Mouse (Mus musculus): ENCODE data around the gene Farp1. TPM values are rescaled to one million over a fixed set of nuclear protein-coding genes. Genes with fewer than 3 reads are reported as not detected.

Gene Farp1
- total RNA-seq (2018; cell fraction: chromatin; rRNA removed) = 1 to 10 TPM in 1 of 26 experiments, under 1 TPM in 4, not detected in 21; 0.13 to 7.2 (median 0.77) TPM
- under 1 TPM in 10 of 26 experiments, not detected in 16; 0.05 to 0.24 (median 0.06) TPM for total RNA-seq (2018; cell fraction: cytosol; rRNA removed)
- under 1 TPM in 1 of 26 experiments, not detected in 25; 0.92 TPM for total RNA-seq (2018; cell fraction: nucleus; rRNA removed)
- polyA plus RNA-seq (2018) = 0.11 TPM in 2 of 3 replicates, not detected in the other

DNA sequence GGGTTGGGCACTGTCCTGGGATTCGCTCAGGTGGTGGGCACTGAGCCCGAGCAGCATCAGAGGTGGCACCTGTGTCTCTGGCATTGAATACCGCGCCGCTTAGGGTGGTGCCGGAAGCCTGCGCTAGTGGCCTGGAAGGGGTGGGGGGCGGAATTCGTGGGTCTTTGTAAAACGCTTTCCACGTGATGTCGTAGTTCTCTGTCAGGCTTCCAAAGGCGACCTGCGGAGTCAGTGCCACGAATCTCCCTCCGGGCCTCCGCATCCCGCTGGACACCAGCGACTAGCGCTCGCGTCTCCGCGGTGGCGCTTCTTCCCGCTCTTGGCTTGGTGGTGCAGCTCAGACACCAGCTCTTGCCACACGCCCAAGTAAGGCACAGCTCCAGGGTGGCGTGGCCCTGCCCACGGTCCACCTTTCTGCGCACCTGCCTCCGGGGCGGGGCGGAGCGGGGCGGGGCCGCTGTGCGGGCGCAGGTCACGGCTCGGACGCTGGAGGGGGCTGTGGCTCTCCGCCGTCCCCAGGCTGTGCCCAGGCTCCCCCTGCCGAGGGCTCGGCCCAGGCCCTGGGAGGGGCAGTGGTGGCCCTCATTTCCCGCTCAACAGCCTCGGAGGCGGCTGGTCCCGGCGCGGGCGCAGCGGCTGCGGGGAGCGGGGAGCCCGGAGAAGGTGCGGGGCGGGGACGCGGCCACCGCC lies at the start of gene Farp1:
Gene Farp1 (plus strand): TSS at position 228 of the 690 bp plus-strand sequence.
- H3K27ac ChIP-seq = no peak within 1 kb of the TSS
- H3K36me3 ChIP-seq (ENCODE audit: inconsistent target) = no peaks in the 10 kb centered on the region
- WGBS (ENCODE audit: missing documents) = 3% methylated on average over 53 of the region's 61 CpGs
- no peaks in the 10 kb centered on the region for H3K79me2 ChIP-seq (ENCODE audit: inconsistent target)
- no peak within 1 kb of the TSS for H3K4me3 ChIP-seq (ENCODE audit: inconsistent target)

DNA sequence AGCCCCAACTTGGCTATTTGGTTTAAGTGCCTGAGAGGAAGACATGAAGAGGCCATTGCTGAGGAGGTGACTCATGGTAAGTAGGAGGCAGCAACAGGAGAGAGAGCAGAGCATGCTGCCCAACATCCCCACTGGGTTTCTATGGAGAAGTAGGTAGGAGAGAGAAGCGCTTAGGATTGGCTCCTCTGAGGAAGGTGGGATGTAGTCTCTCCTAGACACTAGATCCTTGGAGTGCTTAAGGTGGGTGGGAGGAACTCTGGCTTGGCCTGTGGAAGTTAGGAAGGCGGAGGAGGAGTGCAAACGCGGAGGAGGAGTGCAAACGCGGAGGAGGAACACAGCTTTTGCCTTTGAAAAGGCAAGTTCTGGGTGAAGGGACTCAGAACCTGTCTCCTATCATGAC lies 45.9 kb upstream of the Farp1 start:
- 76% methylated on average over 6 of the region's 6 CpGs for WGBS (ENCODE audit: missing documents)
- no peak overlapping the region for H3K27ac ChIP-seq
- H3K4me3 ChIP-seq (ENCODE audit: inconsistent target) = no peak overlapping the region
- no peaks in the 10 kb centered on the region for H3K79me2 ChIP-seq (ENCODE audit: inconsistent target)
- no peaks in the 10 kb centered on the region for H3K36me3 ChIP-seq (ENCODE audit: inconsistent target)

DNA sequence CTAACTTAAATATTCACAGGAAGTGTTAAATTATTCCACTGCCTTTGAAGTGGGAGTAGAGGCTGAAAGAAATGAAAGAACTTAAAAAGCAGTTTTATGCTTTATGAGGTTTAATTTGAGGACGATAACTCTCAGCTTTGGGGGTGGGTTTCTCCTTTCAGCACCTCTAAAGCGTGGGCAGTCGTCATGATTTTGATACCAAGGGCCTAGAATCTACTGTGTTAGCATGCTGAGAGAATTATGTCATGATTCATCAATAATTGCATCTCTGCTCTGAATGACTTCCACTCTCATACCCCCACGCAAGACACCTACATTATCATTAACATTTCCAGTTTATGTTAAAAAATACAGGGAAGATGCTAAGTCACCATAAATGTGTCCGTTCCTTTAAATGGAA lies 37.3 kb upstream of the Farp1 start:
- Histone ChIP-seq H3K27ac (no peak overlapping the region), H3K36me3 (ENCODE audit: inconsistent target) (no peaks in the 10 kb centered on the region), H3K79me2 (ENCODE audit: inconsistent target) (no peaks in the 10 kb centered on the region), H3K4me3 (ENCODE audit: inconsistent target) (no peak overlapping the region)
- 91% methylated on average over 5 of the region's 5 CpGs for WGBS (ENCODE audit: missing documents)

DNA sequence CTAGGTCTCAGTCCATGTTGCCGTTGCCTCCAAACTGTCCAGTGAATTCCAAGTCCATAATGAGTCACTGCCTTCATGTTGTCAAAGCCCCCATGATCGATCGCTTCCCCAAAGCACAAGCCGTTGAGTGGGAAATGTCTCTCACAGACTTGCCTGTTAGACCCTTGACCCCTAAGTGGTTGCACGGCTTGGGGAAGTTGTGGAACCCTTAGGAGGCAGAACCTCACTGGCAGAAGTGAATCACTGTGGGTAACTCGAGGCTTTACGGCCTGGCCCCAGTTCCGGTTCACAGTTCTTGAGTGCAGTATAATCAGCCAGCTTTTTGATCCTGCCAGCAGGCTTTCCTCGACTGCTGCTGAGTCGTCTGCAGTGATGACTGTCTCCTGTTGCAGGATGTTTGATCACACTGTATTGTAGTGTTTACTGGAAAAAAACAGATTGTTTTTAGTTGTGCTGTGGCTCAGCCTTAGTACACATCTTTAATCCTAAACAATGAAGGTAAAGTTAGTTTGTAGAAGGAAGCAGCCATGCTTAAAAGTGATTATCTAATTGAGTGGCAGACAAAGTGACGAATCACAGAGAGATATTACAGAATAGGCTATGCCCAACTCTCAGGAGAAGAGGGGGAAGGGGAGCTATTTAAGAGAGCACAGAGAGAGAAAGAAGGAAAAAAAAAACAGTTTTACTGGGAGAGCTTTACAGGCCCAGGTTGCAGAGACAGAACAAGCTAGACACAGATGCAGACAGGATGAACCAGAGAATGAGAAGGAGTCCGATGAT lies 34.2 kb upstream of the Farp1 start:
- H3K79me2 ChIP-seq (ENCODE audit: inconsistent target) = no peaks in the 10 kb centered on the region
- WGBS (ENCODE audit: missing documents) = 68% methylated on average over 12 of the region's 12 CpGs
- H3K27ac ChIP-seq = no peak overlapping the region
- H3K36me3 ChIP-seq (ENCODE audit: inconsistent target) = no peaks in the 10 kb centered on the region
- H3K4me3 ChIP-seq (ENCODE audit: inconsistent target) = no peak overlapping the region

DNA sequence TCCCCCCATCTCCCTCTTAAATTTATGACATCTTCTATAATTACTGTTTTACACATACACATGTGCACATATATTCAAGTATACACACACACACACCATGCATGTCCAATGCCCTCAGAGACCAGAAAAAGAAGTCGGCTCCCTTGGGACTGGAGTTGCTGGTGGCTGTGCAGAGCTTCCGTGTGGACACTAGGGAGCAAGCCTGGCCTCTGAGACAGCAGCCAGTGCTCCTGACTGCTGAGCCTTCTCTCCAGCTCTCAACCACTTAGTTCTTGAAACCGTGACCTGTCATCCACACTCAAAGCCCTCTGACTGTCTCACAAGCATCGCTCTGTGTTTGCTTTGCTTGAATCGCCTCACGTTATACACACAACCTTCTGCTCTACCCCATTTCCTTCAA lies 29.4 kb upstream of the Farp1 start:
- Histone ChIP-seq H3K79me2 (ENCODE audit: inconsistent target) (no peaks in the 10 kb centered on the region), H3K4me3 (ENCODE audit: inconsistent target) (no peak overlapping the region), H3K36me3 (ENCODE audit: inconsistent target) (no peaks in the 10 kb centered on the region), H3K27ac (no peak overlapping the region)
- 97% methylated on average over 6 of the region's 6 CpGs for WGBS (ENCODE audit: missing documents)

DNA sequence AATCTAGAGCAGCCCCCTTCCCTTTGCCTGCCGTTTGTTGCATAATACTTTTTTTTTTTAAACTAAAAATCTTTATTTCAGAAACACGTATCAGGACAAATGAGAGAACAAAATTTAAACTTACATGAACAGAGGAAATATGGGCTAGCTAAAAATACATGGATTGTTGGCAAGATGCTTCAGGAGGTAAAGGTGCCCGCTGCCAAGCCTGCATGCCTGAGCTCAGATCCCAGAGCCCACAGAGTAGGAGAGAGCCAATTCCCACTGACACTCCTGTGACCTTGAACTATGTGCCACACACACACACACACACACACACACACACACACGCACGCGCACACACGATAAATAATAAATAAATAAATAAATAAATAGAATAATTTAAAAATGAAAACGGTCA lies 29.0 kb upstream of the Farp1 start:
- Histone ChIP-seq H3K27ac (no peak overlapping the region), H3K4me3 (ENCODE audit: inconsistent target) (no peak overlapping the region)

DNA sequence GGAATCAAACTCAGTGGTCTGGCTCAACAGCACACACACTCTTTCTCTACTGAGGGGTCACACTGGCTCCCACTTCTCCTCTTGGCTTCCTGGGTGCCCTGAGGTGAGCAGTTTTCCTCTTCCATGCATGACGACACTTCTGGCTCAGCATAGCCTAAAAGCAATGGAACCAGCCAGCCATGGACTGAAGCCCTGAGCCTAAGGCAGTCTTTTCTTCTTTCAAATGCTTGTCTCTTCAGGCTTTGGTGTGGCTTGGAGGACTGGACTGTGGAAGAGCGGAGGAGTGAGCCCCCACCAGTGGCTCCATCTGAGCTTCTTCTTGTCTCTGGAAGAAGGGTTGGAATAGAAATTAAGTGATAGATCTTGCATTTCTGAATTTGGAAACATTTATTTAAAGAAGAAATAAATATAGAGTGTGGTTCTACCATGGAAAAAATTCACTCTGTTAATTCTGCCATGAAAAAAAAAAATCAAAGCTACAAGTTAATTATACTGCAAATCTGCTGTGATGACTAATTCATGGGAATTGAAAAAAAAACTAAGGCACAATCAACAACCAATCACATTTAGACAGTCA lies 19.8 kb upstream of the Farp1 start:
- no peak overlapping the region for H3K27ac ChIP-seq
- H3K36me3 ChIP-seq (ENCODE audit: inconsistent target) = no peaks in the 10 kb centered on the region
- 94% methylated on average over 2 of the region's 2 CpGs for WGBS (ENCODE audit: missing documents)
- no peaks in the 10 kb centered on the region for H3K79me2 ChIP-seq (ENCODE audit: inconsistent target)
- H3K4me3 ChIP-seq (ENCODE audit: inconsistent target) = no peak overlapping the region

More for the DNA sequence above, 29.0 kb upstream of the Farp1 start:
- H3K36me3 ChIP-seq (ENCODE audit: inconsistent target) = no peaks in the 10 kb centered on the region
- no peaks in the 10 kb centered on the region for H3K79me2 ChIP-seq (ENCODE audit: inconsistent target)
- 90% methylated on average over 8 of the region's 8 CpGs for WGBS (ENCODE audit: missing documents)

DNA sequence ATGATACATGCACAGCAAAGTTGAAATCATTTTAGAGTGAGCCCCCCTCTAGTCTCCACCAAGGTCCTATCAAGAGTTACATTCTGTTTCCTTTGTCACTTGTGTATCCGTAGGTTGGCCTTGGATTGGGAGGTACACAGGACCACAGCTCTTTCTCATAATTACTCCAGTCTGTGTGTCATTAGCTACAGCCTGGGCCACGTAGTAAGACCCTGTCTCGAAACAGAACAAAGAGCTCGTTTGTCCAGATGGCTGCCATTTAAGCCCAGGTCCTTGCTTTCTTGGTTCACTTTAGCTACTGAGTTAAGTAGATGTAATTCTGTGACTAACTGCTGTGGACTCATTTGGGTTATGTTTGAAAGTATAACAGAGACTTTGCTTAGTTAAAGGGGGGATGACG lies 12.6 kb upstream of the Farp1 start:
- H3K4me3 ChIP-seq (ENCODE audit: inconsistent target) = no peak overlapping the region
- no peaks in the 10 kb centered on the region for H3K79me2 ChIP-seq (ENCODE audit: inconsistent target)
- H3K36me3 ChIP-seq (ENCODE audit: inconsistent target) = no peaks in the 10 kb centered on the region
- no peak overlapping the region for H3K27ac ChIP-seq
- WGBS (ENCODE audit: missing documents) = 85% methylated on average over 5 of the region's 5 CpGs

DNA sequence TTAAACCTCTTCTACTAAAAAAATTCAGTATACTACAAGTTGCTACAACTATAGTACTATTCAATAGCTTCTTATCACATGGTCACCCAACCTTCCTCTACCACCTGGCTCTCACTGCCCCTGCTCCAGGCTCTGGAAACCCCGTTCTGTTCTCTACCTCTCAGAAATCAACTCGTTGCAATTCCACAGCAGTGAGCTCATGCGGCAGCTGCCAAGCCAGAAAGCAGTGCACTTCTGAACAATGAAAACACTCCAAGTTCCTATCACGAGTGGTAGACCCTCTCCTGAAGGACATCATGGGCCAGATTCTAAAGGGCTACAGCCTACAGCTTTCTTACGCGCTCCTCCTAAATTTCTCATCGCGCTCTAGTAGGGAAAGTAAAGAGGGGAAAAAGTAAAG lies 9.6 kb upstream of the Farp1 start:
- no peak overlapping the region for H3K4me3 ChIP-seq (ENCODE audit: inconsistent target)
- no peak overlapping the region for H3K27ac ChIP-seq
- 79% methylated on average over 8 of the region's 8 CpGs for WGBS (ENCODE audit: missing documents)
- H3K79me2 ChIP-seq (ENCODE audit: inconsistent target) = no peaks in the 10 kb centered on the region
- no peaks in the 10 kb centered on the region for H3K36me3 ChIP-seq (ENCODE audit: inconsistent target)

DNA sequence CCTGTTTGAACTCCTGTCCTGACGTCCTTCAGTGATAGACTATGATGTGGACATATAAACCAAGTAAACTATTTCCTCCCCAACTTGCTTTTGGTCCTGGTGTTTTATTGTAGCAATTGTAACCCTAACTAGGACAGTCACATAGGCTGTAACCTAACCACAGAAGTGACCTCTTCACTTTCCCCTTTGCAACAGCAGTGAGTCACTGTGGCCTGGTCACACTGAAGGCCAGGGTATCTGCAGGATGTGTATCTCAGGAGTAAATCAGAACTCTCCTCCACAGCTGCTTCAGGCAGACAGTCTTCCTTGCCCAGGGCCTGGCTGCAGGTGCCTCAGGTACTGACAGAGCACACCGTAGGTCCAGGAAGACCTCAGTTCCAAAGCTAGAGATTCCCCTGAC lies 3.6 kb upstream of the Farp1 start:
- Histone ChIP-seq H3K36me3 (ENCODE audit: inconsistent target) (no peaks in the 10 kb centered on the region), H3K79me2 (ENCODE audit: inconsistent target) (no peaks in the 10 kb centered on the region), H3K4me3 (ENCODE audit: inconsistent target) (no peak overlapping the region), H3K27ac (no peak overlapping the region)
- WGBS (ENCODE audit: missing documents) = 82% methylated on average over 2 of the region's 2 CpGs

DNA sequence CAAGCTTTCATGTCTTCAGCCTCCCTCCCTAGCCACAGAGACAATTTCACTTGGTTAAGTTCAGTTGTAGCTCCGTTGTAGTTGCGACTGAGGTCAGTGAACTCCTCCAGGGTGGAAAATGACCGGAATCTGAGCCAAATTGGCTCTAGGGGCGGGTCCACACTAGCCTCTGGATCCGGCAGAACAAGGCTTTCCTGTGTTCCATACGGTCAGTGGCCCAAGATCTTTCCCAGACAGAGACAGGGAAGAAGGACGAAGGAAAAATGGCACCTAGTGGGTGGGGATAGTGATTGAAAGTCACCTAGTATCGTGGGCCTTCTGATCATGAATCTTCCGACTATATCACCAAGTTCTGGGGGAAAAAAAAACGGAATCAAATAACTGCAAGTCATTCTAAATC lies 475 bp upstream of the Farp1 start:
- 40% methylated on average over 10 of the region's 10 CpGs for WGBS (ENCODE audit: missing documents)
- Histone ChIP-seq H3K36me3 (ENCODE audit: inconsistent target) (no peaks in the 10 kb centered on the region), H3K79me2 (ENCODE audit: inconsistent target) (no peaks in the 10 kb centered on the region), H3K4me3 (ENCODE audit: inconsistent target) (no peak overlapping the region), H3K27ac (no peak overlapping the region)

DNA sequence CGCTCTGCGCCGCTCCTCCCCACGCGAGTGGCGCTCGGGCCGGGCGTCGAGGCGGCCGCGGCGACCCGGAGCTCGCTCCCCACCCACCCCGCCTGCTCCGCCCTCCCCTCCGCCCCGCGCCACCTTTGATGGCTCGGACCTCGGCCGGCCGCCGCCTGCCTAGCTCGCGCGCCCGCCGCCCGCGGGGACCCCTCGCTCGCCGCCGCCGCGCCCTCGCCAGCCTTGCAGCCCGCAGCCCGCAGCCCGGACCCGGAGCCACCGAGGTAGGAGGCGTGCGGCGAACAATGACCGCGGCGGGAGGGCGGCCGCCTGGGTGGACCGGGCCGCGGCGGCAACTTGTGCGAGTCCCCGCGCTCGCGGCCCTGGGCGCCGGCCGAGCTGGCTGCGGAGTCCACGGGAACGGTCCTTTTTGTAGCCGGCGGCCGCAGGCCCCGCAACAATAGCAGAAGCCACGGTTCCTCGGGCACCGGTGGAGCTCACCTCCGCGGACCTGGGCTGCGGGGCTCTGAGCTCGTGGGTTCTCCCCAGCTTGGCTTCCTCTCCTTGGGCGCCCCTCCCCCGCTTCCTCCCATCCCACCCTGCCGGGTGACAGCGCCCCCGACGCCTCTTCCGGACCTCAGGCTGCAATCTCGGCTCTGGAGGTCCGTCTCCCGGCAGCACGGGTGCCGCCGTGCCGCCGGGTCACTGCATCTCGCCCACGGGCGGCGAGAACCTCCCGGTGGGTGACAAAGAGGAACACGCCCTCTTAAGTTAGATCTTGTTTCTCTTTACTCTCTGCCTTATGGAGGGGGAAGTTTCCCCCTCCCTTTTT lies 868 bp downstream of the Farp1 start:
- H3K27ac ChIP-seq = no peak overlapping the region
- H3K36me3 ChIP-seq (ENCODE audit: inconsistent target) = no peaks in the 10 kb centered on the region
- WGBS (ENCODE audit: missing documents) = 1% methylated on average over 63 of the region's 100 CpGs
- H3K79me2 ChIP-seq (ENCODE audit: inconsistent target) = no peaks in the 10 kb centered on the region
- no peak overlapping the region for H3K4me3 ChIP-seq (ENCODE audit: inconsistent target)

DNA sequence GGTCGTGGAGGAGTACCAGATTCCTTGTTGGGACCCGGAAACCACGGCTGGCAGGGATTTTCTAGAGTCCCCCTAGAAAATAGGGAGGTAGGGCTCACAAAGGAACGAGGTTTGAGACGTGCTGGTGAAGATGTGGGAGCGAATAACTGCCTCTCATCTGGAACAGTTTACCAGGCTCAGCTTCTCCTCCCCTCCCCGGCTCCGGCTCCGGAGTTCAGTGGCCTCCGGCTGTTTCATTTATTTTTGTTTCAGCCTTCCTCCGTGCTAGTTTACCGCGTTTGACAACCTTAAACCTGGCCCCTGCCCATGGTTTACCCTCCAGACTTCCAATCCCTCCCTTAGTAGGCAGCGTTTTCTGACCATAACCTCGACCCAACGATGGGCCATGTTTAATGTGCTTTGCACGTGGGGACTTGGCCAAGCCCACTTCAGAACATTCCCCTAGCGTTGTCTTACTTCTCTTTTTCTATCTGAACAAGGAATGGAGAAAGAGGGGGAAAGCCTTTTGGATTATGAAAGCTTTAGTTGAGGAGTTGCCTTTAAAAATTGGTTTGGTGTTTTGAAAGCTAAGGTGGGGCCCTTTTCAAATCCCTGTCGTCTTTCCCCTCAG lies 1.7 kb downstream of the Farp1 start:
- Histone ChIP-seq H3K27ac (no peak overlapping the region), H3K79me2 (ENCODE audit: inconsistent target) (no peaks in the 10 kb centered on the region), H3K4me3 (ENCODE audit: inconsistent target) (no peak overlapping the region), H3K36me3 (ENCODE audit: inconsistent target) (no peaks in the 10 kb centered on the region)
- WGBS (ENCODE audit: missing documents) = 6% methylated on average over 19 of the region's 19 CpGs

DNA sequence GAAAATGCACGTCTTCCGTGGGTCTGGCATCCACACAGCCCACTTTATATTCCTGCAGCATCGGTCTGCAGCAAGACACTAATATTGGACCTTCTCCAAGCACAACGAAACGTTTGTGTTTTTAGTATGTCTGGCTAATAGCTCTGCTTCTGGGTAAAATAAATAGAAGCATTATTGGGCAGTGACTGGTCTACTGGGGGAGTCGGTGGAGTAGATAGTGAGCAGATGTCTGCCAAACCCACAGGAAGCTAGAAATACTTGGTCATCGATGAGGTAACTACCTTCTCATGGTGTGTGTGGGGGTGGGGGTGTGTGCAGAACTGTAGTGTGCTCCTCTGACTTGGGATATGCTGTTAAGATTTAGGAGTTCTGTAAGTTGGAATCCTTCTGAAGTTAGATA lies 2.3 kb downstream of the Farp1 start:
- WGBS (ENCODE audit: missing documents) = 46% methylated on average over 7 of the region's 7 CpGs
- Histone ChIP-seq H3K4me3 (ENCODE audit: inconsistent target) (no peak overlapping the region), H3K79me2 (ENCODE audit: inconsistent target) (no peaks in the 10 kb centered on the region), H3K27ac (no peak overlapping the region), H3K36me3 (ENCODE audit: inconsistent target) (no peaks in the 10 kb centered on the region)

Data from macrophage (primary cell).